Mouse (Mus musculus) adrenal gland (tissue): ENCODE data around the gene Gm20683.
"Not testable (repeated sequence)": the region's sequence is repeated elsewhere in the genome, so short reads cannot be mapped to it uniquely, and the experiment has no call there.

Experiments used
- intact Hi-C: fragments of 180-260 bp; cut with DNase I; formaldehyde crosslinking; loops from one replicate; pipeline ENCODE4 v1.15.1; 2025

Gm20683 gene

GRCm38 (mm10) chr17:25874721-25875170 lies 33.2 kb upstream of the Gm20683 start, which contains the start of gene Mettl26:
Gene Mettl26 (plus strand): TSS chr17:25875074.
- intact Hi-C loops = no loop called here

- intact Hi-C loops = no loop called here
Observed at GRCm38 (mm10) chr17:25874148-25874720, 32.7 kb upstream of the Gm20683 start.

GRCm38 (mm10) chr17:25873405-25874147 lies 32.0 kb upstream of the Gm20683 start:
- intact Hi-C loops = no loop called here

GRCm38 (mm10) chr17:25872676-25873075 lies 31.1 kb upstream of the Gm20683 start:
- intact Hi-C loops = no loop called here

GRCm38 (mm10) chr17:25871566-25871965 lies 30.0 kb upstream of the Gm20683 start:
- intact Hi-C loops = not testable (repeated sequence)

- intact Hi-C loops = no loop called here
Observed at GRCm38 (mm10) chr17:25869954-25870353, 28.4 kb upstream of the Gm20683 start.

- intact Hi-C loops = no loop called here
Observed at GRCm38 (mm10) chr17:25869498-25869897, 27.9 kb upstream of the Gm20683 start.

- intact Hi-C loops = no loop called here
Observed at GRCm38 (mm10) chr17:25868601-25869191, 27.1 kb upstream of the Gm20683 start, which contains the start of gene Mcrip2. Gene Mcrip2 (minus strand): TSS chr17:25868764.

- intact Hi-C loops = loop anchor here (2.0 kb wide), 1 partner anchor 31 kb away; the partner anchor contains the start of gene Rhbdl1
Observed at GRCm38 (mm10) chr17:25867836-25868600, 26.5 kb upstream of the Gm20683 start.

- intact Hi-C loops = loop anchor here (2.0 kb wide), 1 partner anchor 31 kb away; the partner anchor contains the start of gene Rhbdl1
Observed at GRCm38 (mm10) chr17:25867509-25867835, 25.9 kb upstream of the Gm20683 start.

GRCm38 (mm10) chr17:25866172-25866571 lies 24.6 kb upstream of the Gm20683 start:
- intact Hi-C loops = loop anchor here (2.0 kb wide), 1 partner anchor 29 kb away; the partner anchor contains the start of gene Rhbdl1

- intact Hi-C loops = no loop called here
Observed at GRCm38 (mm10) chr17:25865288-25865687, 23.7 kb upstream of the Gm20683 start.

- intact Hi-C loops = no loop called here
Observed at GRCm38 (mm10) chr17:25864311-25864710, 22.7 kb upstream of the Gm20683 start.

GRCm38 (mm10) chr17:25863681-25864080 lies 22.1 kb upstream of the Gm20683 start:
- intact Hi-C loops = no loop called here

- intact Hi-C loops = no loop called here
Observed at GRCm38 (mm10) chr17:25861704-25862612, 20.4 kb upstream of the Gm20683 start.

GRCm38 (mm10) chr17:25860832-25861703 lies 19.5 kb upstream of the Gm20683 start, which contains the start of gene Wdr90:
Gene Wdr90 (minus strand): TSS chr17:25861501.
- intact Hi-C loops = no loop called here

- intact Hi-C loops = no loop called here
Observed at GRCm38 (mm10) chr17:25860229-25860628, 18.7 kb upstream of the Gm20683 start.

GRCm38 (mm10) chr17:25844396-25844901 lies 2.9 kb upstream of the Gm20683 start, which contains the start of gene Rhot2:
Gene Rhot2 (minus strand): TSS chr17:25844851.
- intact Hi-C loops = no loop called here
